Mouse (Mus musculus) urinary bladder, adult 18-20 months (tissue): ENCODE results near the gene Slc41a2.

Source experiments
- DNase-seq, 2 experiments: peaks; one replicate each; pipeline ENCODE4 v3.0.0; 2022; ENCODE audit warnings: low spot score in 2 of 2, mixed read lengths in 2 of 2

The Slc41a2 gene

GRCm38 (mm10) chr10:83185121-83185520 lies 152.6 kb downstream of the Slc41a2 start:
- DNase-seq = no peak

- no peak for DNase-seq
Observed at GRCm38 (mm10) chr10:83184480-83185069, 153.1 kb downstream of the Slc41a2 start.

- no peak for DNase-seq
Observed at GRCm38 (mm10) chr10:83183634-83184479, 153.8 kb downstream of the Slc41a2 start.

GRCm38 (mm10) chr10:83182573-83182960 lies 155.1 kb downstream of the Slc41a2 start:
- peak in 1 of 2 experiments; percentile 23 for DNase-seq

GRCm38 (mm10) chr10:83181831-83182572 lies 155.7 kb downstream of the Slc41a2 start:
- no peak for DNase-seq
